Mouse (Mus musculus): ENCODE measurements at regions not wholly inside any gene's neighbourhood (a gene's known extent, or its start where the extent isn't known, plus 50 kb on each side); places are given as distances from the start of the nearest gene placed in this dataset.
A peak's percentile ranks its signal among the peaks of the same experiment; 100 is the strongest.

DNA sequence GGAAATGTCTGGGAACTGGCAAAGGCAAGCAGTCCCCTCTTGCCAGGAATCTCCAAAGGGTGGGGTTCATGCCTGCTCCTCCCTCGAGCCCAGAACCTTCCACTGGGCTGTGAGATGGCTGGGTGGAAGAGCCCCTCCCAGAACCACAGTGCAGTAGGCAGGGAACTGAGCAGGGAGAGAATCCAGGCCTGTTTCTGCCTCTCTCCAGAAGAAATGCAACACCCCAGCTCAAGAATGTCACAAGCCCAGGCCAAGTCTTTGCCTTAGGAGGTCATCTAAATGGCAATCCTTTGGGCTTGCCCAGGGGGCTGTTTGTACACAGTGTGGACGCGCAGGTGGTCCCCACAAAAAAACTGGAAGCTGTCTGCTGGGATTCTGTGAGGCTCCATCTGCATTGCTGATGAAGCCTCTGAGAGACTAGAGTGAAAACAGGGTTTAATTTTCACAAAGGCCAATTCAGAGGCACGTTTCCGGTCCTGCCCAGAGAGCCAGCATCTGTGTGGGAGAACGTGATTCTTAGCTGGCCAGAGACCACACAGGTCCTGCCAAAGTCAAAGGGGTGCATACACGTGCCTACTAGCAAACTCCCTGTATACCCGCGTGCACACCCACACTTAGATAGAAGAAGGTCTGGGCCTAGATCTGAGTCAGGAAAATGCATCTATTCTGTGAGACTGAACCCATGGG is 129.0 kb downstream of the Hmg20a start:
- DNase-seq = no peak
- intact Hi-C loops (cut with DNase I; ENCODE audit: low total_unique reads) = no loop called here

- intact Hi-C loops (cut with DNase I; ENCODE audit: low total_unique reads) = loop anchor here (5.0 to 10.0 kb wide), 3 partner anchors 287 to 435 kb away; no protein-coding TSS in a partner anchor
- DNase-seq = no peak
Measured at GRCm38 (mm10) chr9:56549774-56550173, 131.4 kb downstream of the Hmg20a start.

DNA sequence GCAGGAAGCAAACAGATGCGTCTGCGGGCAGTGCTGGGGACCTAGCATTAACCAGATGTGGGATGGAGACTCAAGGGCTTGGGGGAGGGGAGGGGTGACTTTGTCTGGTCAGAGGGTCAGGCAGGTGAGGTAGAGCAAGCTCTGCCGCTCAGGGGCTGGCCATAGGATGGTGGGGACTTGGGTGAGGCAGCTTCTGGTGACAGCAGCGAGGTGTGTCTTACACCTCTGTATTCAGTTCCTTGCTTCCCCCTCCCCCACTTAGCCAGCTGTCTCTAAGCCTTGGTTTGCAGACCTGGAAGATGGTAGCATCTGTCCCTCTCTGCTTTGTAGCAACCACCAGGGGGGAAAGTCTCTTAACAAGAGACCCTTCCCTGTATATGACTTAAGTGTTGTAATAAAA is 131.8 kb downstream of the Hmg20a start:
- no peak for DNase-seq
- intact Hi-C loops (cut with DNase I; ENCODE audit: low total_unique reads) = loop anchor here (5.0 to 10.0 kb wide), 3 partner anchors 288 to 435 kb away; no protein-coding TSS in a partner anchor

DNA sequence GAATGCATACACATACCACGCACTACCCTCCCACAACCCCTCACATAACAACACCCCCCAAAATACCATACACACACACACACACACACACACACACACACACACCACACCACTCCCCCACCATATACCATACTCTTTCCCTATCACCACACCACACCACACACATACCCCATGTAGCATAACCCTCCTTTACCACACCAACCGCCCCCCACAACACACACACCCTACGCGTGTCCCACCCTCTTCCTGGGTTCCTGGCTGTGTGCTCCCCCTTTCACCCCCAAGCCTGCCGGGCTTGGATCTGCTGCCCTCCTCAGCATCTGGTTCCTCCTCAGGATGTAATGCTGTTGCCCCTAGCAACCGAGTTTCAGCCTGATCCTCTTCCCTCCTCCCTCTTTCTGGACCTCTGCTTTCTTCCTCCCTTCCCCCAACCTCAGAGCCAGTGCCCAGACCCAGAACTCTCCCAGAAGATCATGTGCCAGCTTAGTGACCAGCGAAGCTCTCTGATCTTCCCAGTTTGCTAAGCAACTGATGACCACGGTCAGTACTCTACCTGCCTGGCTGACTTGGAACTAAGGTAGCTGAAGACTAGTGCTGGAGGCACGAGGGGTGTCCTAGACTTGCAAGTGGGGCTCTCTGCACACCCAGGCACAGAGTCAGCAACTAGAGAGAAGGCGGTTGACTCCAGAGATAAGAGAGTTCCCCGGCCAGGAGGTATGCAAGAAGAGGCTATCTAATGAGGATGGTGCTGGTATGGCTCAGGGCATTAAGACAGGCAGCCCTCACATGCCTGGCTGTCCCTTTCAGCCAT is 133.2 kb downstream of the Hmg20a start:
- intact Hi-C loops (cut with DNase I; ENCODE audit: low total_unique reads) = loop anchor here (5.0 to 10.0 kb wide), 3 partner anchors 289 to 437 kb away; no protein-coding TSS in a partner anchor
- no peak for DNase-seq

- intact Hi-C loops (cut with DNase I; ENCODE audit: low total_unique reads) = loop anchor here (5.0 to 10.0 kb wide), 3 partner anchors 290 to 437 kb away; no protein-coding TSS in a partner anchor
- DNase-seq = no peak
Measured at GRCm38 (mm10) chr9:56552187-56552686, 133.8 kb downstream of the Hmg20a start.

DNA sequence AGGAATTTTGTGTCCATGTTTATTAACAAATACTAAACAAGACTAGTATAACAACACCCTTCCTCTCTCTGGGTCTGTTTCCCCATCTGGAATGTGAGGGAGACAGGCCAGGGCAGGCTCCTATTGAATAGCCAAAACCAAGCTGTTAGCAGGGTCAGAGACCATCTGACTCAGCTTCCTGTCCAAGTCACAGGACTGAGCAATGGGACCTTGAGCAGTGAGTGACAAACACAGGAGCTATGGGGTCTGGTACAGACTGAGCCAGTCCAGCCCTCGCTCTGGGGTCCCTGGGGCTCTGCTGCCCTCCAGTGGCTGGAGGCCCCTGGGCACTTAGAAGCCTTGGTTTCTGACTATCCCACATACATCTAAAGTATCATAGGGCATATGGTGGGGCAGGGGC is 134.4 kb downstream of the Hmg20a start:
- intact Hi-C loops (cut with DNase I; ENCODE audit: low total_unique reads) = loop anchor here (5.0 to 10.0 kb wide), 3 partner anchors 290 to 438 kb away; no protein-coding TSS in a partner anchor
- peak; percentile 84 for DNase-seq

DNA sequence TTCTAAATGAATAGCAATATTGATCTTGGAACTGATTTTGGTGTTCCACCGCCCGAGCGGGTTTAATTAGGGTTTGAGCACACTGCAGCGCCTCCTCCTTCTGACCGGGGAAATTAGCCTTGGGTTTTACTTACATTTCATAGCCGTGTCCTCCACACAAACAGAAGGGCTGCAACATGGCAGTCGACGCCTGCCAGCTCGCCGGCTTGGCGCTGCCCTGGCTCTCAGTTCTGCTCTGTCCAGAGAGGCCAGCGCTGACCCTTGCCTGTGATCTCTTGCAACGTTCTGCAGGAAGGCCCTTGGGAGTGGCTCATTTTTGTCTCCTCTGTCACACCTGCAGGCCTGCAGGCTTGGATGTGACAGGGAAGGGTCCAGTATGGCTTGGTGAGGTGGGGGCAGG is 135.2 kb downstream of the Hmg20a start:
- intact Hi-C loops (cut with DNase I; ENCODE audit: low total_unique reads) = loop anchor here (5.0 to 10.0 kb wide), 3 partner anchors 291 to 439 kb away; no protein-coding TSS in a partner anchor
- DNase-seq = no peak

DNA sequence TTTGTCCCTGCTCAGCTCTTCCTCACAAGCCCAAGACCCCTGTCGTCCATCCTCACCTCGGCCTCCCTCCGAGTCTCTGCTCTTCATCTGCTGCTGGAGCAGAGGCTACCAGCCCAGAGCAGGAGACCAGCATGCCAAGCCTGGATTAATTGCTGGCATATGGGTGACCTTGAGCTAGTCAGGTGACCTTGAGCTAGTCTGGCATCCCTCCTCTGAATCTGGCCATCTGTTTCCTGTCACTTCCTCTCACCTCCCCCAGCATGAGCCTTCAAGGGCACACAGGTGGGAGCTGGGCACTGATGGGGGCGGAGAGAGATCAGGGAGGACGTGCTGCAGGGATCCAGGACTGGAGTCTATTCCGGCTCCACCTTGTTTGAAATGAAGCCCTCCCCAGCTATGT is 135.7 kb downstream of the Hmg20a start:
- intact Hi-C loops (cut with DNase I; ENCODE audit: low total_unique reads) = loop anchor here (5.0 to 10.0 kb wide), 3 partner anchors 292 to 439 kb away; no protein-coding TSS in a partner anchor
- no peak for DNase-seq

DNA sequence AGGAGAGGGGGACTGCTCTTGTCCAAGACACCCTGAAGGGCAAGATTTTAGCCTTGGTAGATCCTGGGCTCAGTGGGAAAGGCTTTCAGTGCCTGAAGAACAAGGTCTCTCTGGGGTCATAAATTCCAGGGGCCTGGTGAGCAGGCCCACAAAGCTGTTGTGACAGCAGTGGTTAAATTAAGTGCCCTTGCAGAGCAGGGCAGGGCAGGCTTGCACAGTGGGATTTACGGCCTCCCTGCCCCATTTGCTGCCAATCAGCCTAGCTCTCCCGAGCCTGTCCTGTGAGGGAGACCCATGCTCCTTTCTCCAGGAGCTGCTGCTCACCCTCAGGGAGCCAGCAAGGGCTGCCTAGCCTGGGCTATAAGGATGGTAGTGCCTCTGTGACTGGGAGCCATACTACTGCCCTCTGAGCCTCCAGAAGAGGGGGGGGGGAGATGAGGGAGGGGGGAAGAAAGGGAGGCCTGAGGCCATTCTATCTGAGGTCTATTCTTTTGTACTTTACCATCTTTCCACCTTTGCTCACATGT is 141.3 kb downstream of the Hmg20a start:
- intact Hi-C loops (cut with DNase I; ENCODE audit: low total_unique reads) = loop anchor here (10.0 kb wide), 1 partner anchor 445 kb away; no protein-coding TSS in a partner anchor
- no peak for DNase-seq

DNA sequence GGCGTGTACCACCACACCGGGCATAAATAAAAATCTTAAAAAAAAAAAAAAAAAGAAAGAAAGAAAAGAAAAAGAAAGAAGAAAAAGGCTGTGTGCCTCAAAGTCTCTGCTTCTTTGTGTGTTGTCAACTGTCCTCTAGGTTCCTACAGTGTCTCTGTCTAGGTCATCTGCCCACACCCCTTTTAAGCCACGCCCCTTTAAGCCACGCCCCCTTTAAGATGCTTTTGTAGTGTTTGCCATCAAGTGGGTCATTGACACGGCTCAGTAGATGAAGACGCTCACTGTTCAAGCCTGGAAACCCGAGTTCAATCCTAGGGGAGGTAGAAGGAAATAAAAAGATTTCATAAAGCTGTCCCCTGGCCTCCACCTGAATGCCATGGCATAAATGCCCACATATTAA is 144.0 kb downstream of the Hmg20a start:
- intact Hi-C loops (cut with DNase I; ENCODE audit: low total_unique reads) = no loop called here
- no peak for DNase-seq

- intact Hi-C loops (cut with DNase I; ENCODE audit: low total_unique reads) = no loop called here
- no peak for DNase-seq
Measured at GRCm38 (mm10) chr9:56564048-56564737, 145.8 kb downstream of the Hmg20a start.
